Mouse (Mus musculus): ENCODE data around the gene Rusc2. TPM values are rescaled to one million over a fixed set of nuclear protein-coding genes. Genes with fewer than 3 reads are reported as not detected.

The Rusc2 gene
- 44.7 and 80.5 TPM in 2 replicates for polyA plus RNA-seq (2011; ENCODE audit: insufficient read length, low read depth, missing spikeins)

GRCm38 (mm10) chr4:43381408-43382154, at the start of gene Rusc2:
Gene Rusc2 (plus strand): TSS chr4:43381979.
- peak; percentile 44; the same call in 1 of the 2 replicates for TF ChIP-seq CTCF (IDR thresholded peaks at IDR 0.05; ENCODE audit: borderline replicate concordance, insufficient read depth, low read length)
- TF ChIP-seq POLR2A (IDR thresholded peaks at IDR 0.05; ENCODE audit: low read depth, low read length): peak; percentile 58; the same call in 1 of the 2 replicates
- 0 out of 2 replicates have a peak, but pooled peaks cover 4% of the 10 kb centered on the region for H3K4me1 ChIP-seq (ENCODE audit: control insufficient read depth, insufficient read depth, low read length)
- H3K4me3 ChIP-seq (ENCODE audit: insufficient read depth, low read length): peak within 1 kb of the TSS; percentile 79
- peak within 1 kb of the TSS; percentile 86 for H3K27ac ChIP-seq (ENCODE audit: insufficient read depth, low read length)

GRCm38 (mm10) chr4:43334771-43335170, 47.0 kb upstream of the Rusc2 start:
- Histone ChIP-seq H3K4me1 (ENCODE audit: control insufficient read depth, insufficient read depth, low read length) (no peaks in the 10 kb centered on the region), H3K27ac (ENCODE audit: insufficient read depth, low read length) (no peak overlapping the region), H3K4me3 (ENCODE audit: insufficient read depth, low read length) (no peak overlapping the region)
- TF ChIP-seq CTCF (IDR thresholded peaks at IDR 0.05; ENCODE audit: borderline replicate concordance, insufficient read depth, low read length) (no peak), POLR2A (IDR thresholded peaks at IDR 0.05; ENCODE audit: low read depth, low read length) (no peak)

- TF ChIP-seq POLR2A (IDR thresholded peaks at IDR 0.05; ENCODE audit: low read depth, low read length): no peak
- no peak for TF ChIP-seq CTCF (IDR thresholded peaks at IDR 0.05; ENCODE audit: borderline replicate concordance, insufficient read depth, low read length)
- no peaks in the 10 kb centered on the region for H3K4me1 ChIP-seq (ENCODE audit: control insufficient read depth, insufficient read depth, low read length)
- no peak overlapping the region for H3K27ac ChIP-seq (ENCODE audit: insufficient read depth, low read length)
- no peak overlapping the region for H3K4me3 ChIP-seq (ENCODE audit: insufficient read depth, low read length)
Measured at GRCm38 (mm10) chr4:43336176-43336575, 45.6 kb upstream of the Rusc2 start.

- Histone ChIP-seq H3K4me3 (ENCODE audit: insufficient read depth, low read length) (no peak overlapping the region), H3K27ac (ENCODE audit: insufficient read depth, low read length) (no peak overlapping the region), H3K4me1 (ENCODE audit: control insufficient read depth, insufficient read depth, low read length) (no peaks in the 10 kb centered on the region)
- TF ChIP-seq POLR2A (IDR thresholded peaks at IDR 0.05; ENCODE audit: low read depth, low read length): no peak
- TF ChIP-seq CTCF (IDR thresholded peaks at IDR 0.05; ENCODE audit: borderline replicate concordance, insufficient read depth, low read length): no peak
Measured at GRCm38 (mm10) chr4:43340096-43340804, 41.5 kb upstream of the Rusc2 start.

GRCm38 (mm10) chr4:43341276-43341891, 40.4 kb upstream of the Rusc2 start:
- Histone ChIP-seq H3K4me1 (ENCODE audit: control insufficient read depth, insufficient read depth, low read length) (no peaks in the 10 kb centered on the region), H3K4me3 (ENCODE audit: insufficient read depth, low read length) (no peak overlapping the region), H3K27ac (ENCODE audit: insufficient read depth, low read length) (no peak overlapping the region)
- TF ChIP-seq POLR2A (IDR thresholded peaks at IDR 0.05; ENCODE audit: low read depth, low read length): no peak
- TF ChIP-seq CTCF (IDR thresholded peaks at IDR 0.05; ENCODE audit: borderline replicate concordance, insufficient read depth, low read length): no peak

GRCm38 (mm10) chr4:43342443-43342842, 39.3 kb upstream of the Rusc2 start:
- no peak for TF ChIP-seq POLR2A (IDR thresholded peaks at IDR 0.05; ENCODE audit: low read depth, low read length)
- TF ChIP-seq CTCF (IDR thresholded peaks at IDR 0.05; ENCODE audit: borderline replicate concordance, insufficient read depth, low read length): no peak
- H3K4me3 ChIP-seq (ENCODE audit: insufficient read depth, low read length): no peak overlapping the region
- H3K27ac ChIP-seq (ENCODE audit: insufficient read depth, low read length): no peak overlapping the region
- H3K4me1 ChIP-seq (ENCODE audit: control insufficient read depth, insufficient read depth, low read length): no peaks in the 10 kb centered on the region

- no peak overlapping the region for H3K4me3 ChIP-seq (ENCODE audit: insufficient read depth, low read length)
- no peak for TF ChIP-seq CTCF (IDR thresholded peaks at IDR 0.05; ENCODE audit: borderline replicate concordance, insufficient read depth, low read length)
- TF ChIP-seq POLR2A (IDR thresholded peaks at IDR 0.05; ENCODE audit: low read depth, low read length): no peak
- H3K27ac ChIP-seq (ENCODE audit: insufficient read depth, low read length): no peak overlapping the region
- no peaks in the 10 kb centered on the region; the same call in 1 of the 2 replicates for H3K4me1 ChIP-seq (ENCODE audit: control insufficient read depth, insufficient read depth, low read length)
Measured at GRCm38 (mm10) chr4:43344932-43345331, 36.8 kb upstream of the Rusc2 start.

GRCm38 (mm10) chr4:43349206-43349605, 32.6 kb upstream of the Rusc2 start:
- no peak overlapping the region for H3K27ac ChIP-seq (ENCODE audit: insufficient read depth, low read length)
- H3K4me1 ChIP-seq (ENCODE audit: control insufficient read depth, insufficient read depth, low read length): peaks cover 3% of the 10 kb centered on the region; the same call in 1 of the 2 replicates
- TF ChIP-seq CTCF (IDR thresholded peaks at IDR 0.05; ENCODE audit: borderline replicate concordance, insufficient read depth, low read length): no peak
- no peak for TF ChIP-seq POLR2A (IDR thresholded peaks at IDR 0.05; ENCODE audit: low read depth, low read length)
- no peak overlapping the region for H3K4me3 ChIP-seq (ENCODE audit: insufficient read depth, low read length)

GRCm38 (mm10) chr4:43350038-43350560, 31.7 kb upstream of the Rusc2 start:
- no peak overlapping the region for H3K4me3 ChIP-seq (ENCODE audit: insufficient read depth, low read length)
- no peak overlapping the region for H3K27ac ChIP-seq (ENCODE audit: insufficient read depth, low read length)
- TF ChIP-seq POLR2A (IDR thresholded peaks at IDR 0.05; ENCODE audit: low read depth, low read length): no peak
- no peak for TF ChIP-seq CTCF (IDR thresholded peaks at IDR 0.05; ENCODE audit: borderline replicate concordance, insufficient read depth, low read length)
- H3K4me1 ChIP-seq (ENCODE audit: control insufficient read depth, insufficient read depth, low read length): peaks cover 3% of the 10 kb centered on the region; the same call in 1 of the 2 replicates

Data from embryonic fibroblast, embryonic 13.5 days (primary cell).